Mouse (Mus musculus) spleen, postnatal 4 days (tissue): ENCODE data around the gene Nup153.

Experiments used
- DNase-seq, 2 experiments: peaks; one replicate each; pipeline ENCODE4 v3.0.0; 2022; ENCODE audit warnings: low spot score in 2 of 2

The Nup153 gene

GRCm38 (mm10) chr13:46669620-46670271, 58.0 kb downstream of the Nup153 start:
- DNase-seq, result peak in 1 of 2 experiments; percentile 28

- DNase-seq, result peak; percentile 92 to 97
Measured at GRCm38 (mm10) chr13:46669048-46669619, 58.6 kb downstream of the Nup153 start, which contains the start of gene Fam8a1. Gene Fam8a1, plus strand, starts transcription at chr13:46669522.

- DNase-seq, result no peak
Measured at GRCm38 (mm10) chr13:46663461-46663964, 64.2 kb downstream of the Nup153 start.

GRCm38 (mm10) chr13:46659211-46659610, 68.5 kb downstream of the Nup153 start:
- DNase-seq, result no peak

- no peak for DNase-seq
Measured at GRCm38 (mm10) chr13:46654566-46654965, 73.2 kb downstream of the Nup153 start.

- no peak for DNase-seq
Measured at GRCm38 (mm10) chr13:46653671-46654070, 74.1 kb downstream of the Nup153 start.

GRCm38 (mm10) chr13:46652671-46653070, 75.1 kb downstream of the Nup153 start:
- no peak for DNase-seq

GRCm38 (mm10) chr13:46651853-46652252, 75.9 kb downstream of the Nup153 start:
- no peak for DNase-seq

GRCm38 (mm10) chr13:46645476-46645875, 82.3 kb downstream of the Nup153 start:
- no peak for DNase-seq

GRCm38 (mm10) chr13:46644175-46644574, 83.6 kb downstream of the Nup153 start:
- no peak for DNase-seq

- peak in 1 of 2 experiments; percentile 69 for DNase-seq
Measured at GRCm38 (mm10) chr13:46642318-46642717, 85.4 kb downstream of the Nup153 start.

- no peak for DNase-seq
Measured at GRCm38 (mm10) chr13:46640608-46641468, 86.9 kb downstream of the Nup153 start.

GRCm38 (mm10) chr13:46634133-46634488, 93.6 kb downstream of the Nup153 start:
- peak in 1 of 2 experiments; percentile 25 for DNase-seq

- DNase-seq, result no peak
Measured at GRCm38 (mm10) chr13:46633320-46634132, 94.2 kb downstream of the Nup153 start.

- no peak for DNase-seq
Measured at GRCm38 (mm10) chr13:46632796-46633195, 94.9 kb downstream of the Nup153 start.
